Mouse (Mus musculus): ENCODE results near the gene Rpl23a.

The Rpl23a gene

DNA sequence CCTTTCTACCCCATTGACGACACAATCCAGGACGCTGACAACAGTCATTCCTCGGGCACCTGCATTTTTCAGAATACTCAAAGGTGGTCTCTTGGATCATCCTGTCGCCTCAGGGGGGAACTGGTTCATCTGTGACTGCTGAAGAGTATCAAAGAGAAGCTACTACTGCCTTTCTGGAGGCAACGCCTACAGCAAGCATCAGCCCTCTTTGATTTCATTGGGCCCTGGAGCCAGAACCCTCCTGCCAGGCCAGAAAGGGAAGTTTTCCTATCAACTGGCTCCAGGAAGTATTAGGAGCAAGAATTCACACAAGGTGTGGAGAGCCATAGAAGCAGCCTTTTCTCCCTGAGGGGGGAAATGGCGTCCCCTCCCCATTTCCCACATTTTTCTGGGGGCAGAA is 16.7 kb downstream of the Rpl23a start:
- DNase-seq (ENCODE audit: low spot score), result no peak

GRCm38 (mm10) chr11:78166161-78166560 is 17.2 kb downstream of the Rpl23a start:
- DNase-seq (ENCODE audit: low spot score), result no peak

GRCm38 (mm10) chr11:78165761-78166109 is 17.6 kb downstream of the Rpl23a start:
- no peak for DNase-seq (ENCODE audit: low spot score)

DNA sequence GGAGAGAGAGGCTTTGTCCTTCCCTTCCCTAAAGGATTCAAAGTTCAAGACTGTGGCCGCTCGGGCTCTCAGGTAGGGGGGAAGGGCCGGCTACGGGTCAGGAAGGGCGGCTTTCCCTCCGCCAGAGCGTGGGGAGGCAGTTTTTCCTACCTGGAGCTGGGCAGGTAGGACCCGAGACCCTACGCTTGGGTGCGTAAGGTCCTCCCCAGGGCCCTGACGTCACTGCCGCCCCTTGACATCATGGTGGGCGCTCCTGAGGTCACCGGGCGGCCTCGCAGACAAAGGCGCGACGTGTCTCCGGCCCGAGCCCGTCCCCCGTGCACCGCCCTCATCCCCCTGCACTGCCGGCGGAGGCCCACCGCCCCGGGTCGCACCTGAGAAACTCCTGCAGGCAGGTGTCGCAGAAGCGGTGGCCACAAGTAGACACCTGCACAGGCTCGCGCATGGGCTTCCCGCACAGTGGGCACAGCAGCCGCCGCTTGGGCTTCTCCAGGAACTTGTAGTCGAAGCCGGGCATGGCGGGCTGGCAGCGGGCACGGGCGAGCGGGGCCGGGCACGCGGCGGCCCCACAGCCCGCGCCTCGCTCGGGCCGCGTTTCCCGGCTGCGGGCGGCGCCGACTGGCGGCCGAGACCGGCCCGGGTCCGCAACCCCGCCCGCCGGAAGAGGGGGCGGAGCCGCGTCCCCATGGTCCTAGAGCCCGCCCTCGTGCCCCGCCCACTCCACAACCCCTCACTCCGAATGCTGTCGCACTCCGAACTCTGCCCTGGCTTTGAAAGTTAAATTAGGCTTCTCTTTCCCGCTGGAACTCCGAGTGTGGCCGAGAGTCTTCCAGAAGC is 18.2 kb downstream of the Rpl23a start, which contains the start of gene Traf4:
Traf4 (minus strand) TSS at position 666 of the 837 bp plus-strand sequence.
- DNase-seq (ENCODE audit: low spot score), result peak; percentile 82

- no peak for DNase-seq (ENCODE audit: low spot score)
These were observed 18.8 kb downstream of the Rpl23a start for GRCm38 (mm10) chr11:78164604-78164923.

DNA sequence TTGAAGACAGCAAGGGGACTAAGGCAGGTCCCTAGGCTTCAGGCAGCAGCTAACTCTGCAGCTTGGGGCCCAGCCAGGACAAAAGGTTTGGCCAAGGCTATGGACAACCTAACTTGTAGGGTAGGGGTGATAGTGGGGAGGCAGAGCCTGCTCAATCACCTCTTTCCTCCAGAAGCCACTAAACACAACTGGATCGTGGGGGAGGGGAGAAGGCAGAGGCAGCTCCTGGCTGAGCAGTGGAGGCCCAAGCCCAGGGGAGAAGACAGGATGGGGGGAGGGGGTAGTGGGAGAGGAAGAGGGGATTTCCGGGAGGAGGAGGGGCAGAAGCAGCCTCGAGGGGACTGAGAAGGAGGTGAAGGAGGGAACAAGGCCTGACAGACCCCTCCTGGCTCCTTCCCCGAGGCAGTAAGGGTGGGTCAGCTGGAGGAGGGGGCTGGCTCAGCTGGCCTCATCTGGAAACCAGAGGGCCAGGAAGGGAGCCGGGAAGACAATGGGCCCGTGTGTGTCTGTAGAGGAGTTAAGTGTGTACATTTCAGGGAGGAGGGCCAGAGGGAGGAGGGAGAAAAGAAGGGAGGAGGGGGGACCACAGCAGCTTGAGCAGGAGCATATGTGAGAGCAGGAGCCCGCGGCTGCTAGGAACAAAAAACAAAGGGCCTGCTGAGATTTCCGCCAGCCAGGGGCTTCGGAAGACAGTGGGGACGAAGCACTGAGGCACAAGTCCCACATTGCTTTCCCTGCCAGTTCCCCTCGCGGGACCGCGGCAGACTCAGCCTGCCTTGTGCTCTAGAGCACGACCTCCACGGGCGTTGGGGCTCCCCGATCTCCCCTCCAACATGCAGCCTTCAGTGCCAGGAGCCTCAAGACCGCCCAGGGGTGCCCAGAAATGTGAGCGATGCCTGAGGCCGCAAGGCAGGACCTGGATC is 19.4 kb downstream of the Rpl23a start:
- DNase-seq (ENCODE audit: low spot score), result no peak

GRCm38 (mm10) chr11:78163045-78163444 is 20.3 kb downstream of the Rpl23a start:
- DNase-seq (ENCODE audit: low spot score), result no peak

- no peak for DNase-seq (ENCODE audit: low spot score)
These were observed 20.9 kb downstream of the Rpl23a start for GRCm38 (mm10) chr11:78162504-78162903.

- no peak for DNase-seq (ENCODE audit: low spot score)
These were observed 21.4 kb downstream of the Rpl23a start for GRCm38 (mm10) chr11:78161968-78162367.

DNA sequence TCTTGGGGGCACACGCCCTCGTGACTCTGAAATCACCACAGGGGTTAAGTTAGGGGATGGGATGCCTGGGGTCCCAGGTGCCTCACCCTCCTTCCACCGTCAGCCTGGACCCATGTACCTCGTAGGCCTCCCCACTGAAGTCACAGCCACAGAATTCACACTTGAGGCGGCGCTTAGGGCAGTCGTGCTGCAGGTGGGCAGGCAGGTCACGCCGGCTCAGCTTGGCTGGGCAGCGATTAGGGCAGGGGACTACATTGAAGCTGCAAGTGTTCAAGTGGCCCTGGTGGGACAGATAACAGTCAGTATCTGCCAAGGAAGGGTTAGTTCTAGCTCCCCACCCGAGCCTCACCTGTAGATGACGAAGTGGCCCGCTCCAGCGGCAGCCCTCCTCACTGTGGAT is 22.2 kb downstream of the Rpl23a start:
- DNase-seq (ENCODE audit: low spot score), result no peak

DNA sequence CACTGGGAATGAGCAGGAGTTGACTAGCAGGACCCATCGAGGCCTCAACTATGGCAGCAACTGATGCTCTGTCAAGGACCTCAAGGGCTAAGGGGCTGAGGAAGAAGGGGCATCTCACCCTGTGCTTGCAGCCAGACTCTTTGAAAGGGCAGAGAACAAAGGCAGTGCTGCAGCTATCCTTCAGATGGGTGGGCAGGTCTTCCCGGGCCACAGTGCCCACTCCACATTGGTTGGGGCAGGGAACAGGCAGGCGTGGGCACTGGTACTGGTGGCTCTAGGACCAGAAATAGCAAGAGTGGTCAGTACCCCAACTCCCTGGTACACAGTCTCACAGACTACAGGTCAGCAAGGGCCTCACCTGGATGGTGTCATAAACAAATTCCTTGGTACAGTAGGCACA is 22.7 kb downstream of the Rpl23a start:
- no peak for DNase-seq (ENCODE audit: low spot score)

- no peak for DNase-seq (ENCODE audit: low spot score)
These were observed 23.2 kb downstream of the Rpl23a start for GRCm38 (mm10) chr11:78160171-78160570.

DNA sequence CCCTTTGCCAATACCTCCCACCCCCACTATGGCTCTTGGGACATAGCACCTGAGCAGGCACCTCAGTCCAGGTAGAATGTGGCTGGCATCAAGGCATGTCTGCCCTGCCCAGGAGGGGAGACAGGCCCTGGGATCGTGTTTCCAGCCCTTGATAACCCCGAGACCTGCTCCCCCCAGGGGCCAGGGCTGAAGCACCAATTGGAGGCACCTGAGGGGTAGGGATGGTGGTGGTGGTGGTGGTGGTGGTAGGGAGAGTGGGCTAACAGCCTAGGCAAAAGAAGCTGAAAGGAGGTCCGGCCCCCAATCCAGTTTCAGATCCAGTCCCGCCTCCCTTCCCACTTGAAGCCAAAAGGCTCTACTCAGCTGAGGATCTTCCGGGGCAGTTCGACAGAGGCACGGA is 23.8 kb downstream of the Rpl23a start:
- no peak for DNase-seq (ENCODE audit: low spot score)

DNA sequence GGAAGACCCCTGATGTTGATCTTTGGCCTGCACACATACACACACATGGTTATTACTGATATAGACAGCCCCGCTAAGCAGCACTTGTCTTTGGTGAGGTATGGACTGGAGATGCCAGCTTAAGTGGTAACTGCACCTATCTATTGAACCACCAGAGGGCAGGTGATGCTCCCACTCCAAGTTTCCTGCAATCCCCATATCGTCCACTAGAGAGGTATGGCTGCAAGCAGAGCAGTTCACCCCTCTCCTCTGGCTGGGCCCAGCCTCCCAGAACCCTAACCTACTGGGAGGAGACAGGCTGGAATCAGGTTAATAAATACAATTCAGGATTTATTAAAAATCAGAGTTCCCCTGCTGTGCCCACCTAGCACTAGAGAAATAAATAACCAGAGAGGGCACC is 24.3 kb downstream of the Rpl23a start:
- DNase-seq (ENCODE audit: low spot score), result peak; percentile 87

DNA sequence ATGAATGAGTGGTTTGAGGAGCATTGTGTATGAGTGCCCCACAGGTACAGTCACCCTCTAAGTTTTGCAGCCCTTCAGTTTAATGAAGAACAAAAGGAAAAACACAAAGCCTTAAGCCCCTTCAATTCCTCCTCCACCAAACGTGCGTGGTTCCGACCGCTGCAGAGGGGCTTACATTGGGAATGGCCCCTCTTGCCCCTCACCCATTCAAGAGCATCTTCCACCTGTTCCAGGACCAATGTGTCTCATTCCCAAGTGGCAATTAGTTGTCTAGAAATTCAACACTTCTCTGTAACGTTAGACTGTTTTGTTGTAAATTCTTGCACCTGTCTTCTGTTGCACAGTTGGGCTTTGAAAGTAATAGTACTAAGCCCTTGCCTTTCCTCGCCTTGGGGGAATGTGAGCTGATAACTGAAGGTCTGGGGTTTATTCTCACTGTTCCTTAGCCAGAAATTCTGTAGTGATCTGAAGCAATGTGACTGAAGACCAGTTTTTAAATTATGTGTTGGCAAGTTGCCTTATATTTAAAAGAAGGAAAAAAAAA is 27.2 kb downstream of the Rpl23a start:
- DNase-seq (ENCODE audit: low spot score), result no peak

DNA sequence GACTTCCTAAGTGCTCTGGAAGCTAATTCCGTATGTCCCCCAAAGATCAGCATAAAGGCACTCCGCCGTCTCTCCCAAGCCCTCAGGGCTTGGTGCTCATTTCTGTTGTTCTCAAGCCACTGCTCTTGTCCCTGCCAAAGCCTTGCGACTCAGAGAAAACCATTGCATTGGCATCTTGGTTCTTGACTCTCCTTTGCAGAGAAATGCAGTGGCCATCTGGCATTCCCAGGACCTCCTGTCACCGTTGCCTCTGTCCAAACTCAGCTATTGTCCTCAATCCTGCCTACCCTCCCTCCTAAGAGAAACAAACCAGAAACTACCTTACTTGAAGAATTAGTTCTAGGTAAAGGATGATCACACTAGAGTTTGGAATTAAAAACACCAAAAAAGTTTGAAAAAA is 27.7 kb downstream of the Rpl23a start:
- DNase-seq (ENCODE audit: low spot score), result no peak

DNA sequence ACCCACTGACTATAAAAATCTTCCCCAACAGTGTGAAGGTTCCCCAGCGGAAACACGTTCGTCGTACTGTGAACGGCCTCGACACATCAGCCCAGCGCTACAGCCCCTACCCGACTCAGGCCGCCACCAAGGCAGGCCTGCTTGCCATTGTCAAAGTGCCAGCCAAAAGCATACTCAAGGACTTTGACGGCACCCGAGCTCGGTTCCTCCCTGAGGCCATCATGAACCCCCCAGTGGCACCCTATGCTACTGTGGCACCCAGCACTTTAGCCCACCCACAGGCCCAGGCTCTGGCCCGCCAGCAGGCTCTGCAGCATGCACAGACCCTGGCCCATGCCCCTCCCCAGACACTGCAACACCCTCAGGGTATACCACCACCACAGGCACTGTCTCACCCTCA is 29.6 kb downstream of the Rpl23a start:
- no peak for DNase-seq (ENCODE audit: low spot score)

- DNase-seq (ENCODE audit: low spot score), result no peak
These were observed 30.8 kb downstream of the Rpl23a start for GRCm38 (mm10) chr11:78152299-78153231.

- DNase-seq (ENCODE audit: low spot score), result no peak
These were observed 32.2 kb downstream of the Rpl23a start for GRCm38 (mm10) chr11:78151161-78151560.

GRCm38 (mm10) chr11:78146707-78147543 is 36.5 kb downstream of the Rpl23a start:
- no peak for DNase-seq (ENCODE audit: low spot score)

- DNase-seq (ENCODE audit: low spot score), result no peak
These were observed 37.2 kb downstream of the Rpl23a start for GRCm38 (mm10) chr11:78146168-78146567.

Data from c-Kit-positive CD71-positive TER-119-positive erythroid progenitor cells, embryonic 14.5 days (primary cell).